In the genomic region with DNA sequence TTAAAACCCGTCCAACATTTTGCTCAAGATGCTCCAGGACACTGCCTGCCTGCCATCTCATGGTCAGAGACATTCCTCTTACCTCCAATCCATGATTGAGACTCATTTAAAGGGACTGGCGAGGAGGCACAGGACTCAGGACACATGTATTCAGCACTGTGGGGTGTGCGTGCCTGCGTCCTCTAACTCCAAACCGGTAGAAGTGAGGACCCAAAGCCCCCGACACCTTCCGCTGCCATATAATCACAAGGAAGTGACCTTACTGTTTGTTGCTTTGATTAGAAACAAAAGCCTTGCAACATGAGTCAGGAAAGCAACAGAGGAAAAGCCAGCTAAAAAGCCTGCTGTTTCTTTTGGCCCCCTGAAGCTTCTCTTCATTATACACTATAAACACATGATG, we compare ENCODE assay signal across 12 mouse cellular contexts.
A peak's percentile ranks its signal among the peaks of the same experiment; 100 is the strongest.
DNase-seq lines count a peak whose midpoint lies in the region; ATAC-seq lines count a peak whose summit lies in the region.
"Had no signal": no experiment of that assay in that cellular context is flagged by ENCODE, and none has a peak within 500 bp of the region (broad histone marks: within the 10 kb centered on the region; RNA-seq: fewer than 3 reads in every experiment).

No protein-coding gene starts in this region.

- no peaks in the 10 kb centered on the region for H3K9me3 ChIP-seq in heart, embryonic 10.5 days
- H3K9me3 ChIP-seq in lung, embryonic 15.5 days: no peaks in the 10 kb centered on the region
- H3K9me3 ChIP-seq in heart, embryonic 12.5 days (replicated peaks): no peaks in the 10 kb centered on the region
- H3K9me3 ChIP-seq: liver, embryonic 13.5 days had no signal

- H3K4me3 ChIP-seq in heart, embryonic 10.5 days: peak overlapping the region; percentile 35
- H3K4me3 ChIP-seq in lung, embryonic 15.5 days: peak overlapping the region; percentile 18
- peak overlapping the region; percentile 29 for H3K4me3 ChIP-seq in heart, embryonic 12.5 days
- H3K4me3 ChIP-seq: liver, embryonic 13.5 days had no signal

- DNase-seq in heart, embryonic 10.5 days (ENCODE audit: low spot score): no peak
- DNase-seq in heart, postnatal 25 days (ENCODE audit: low spot score): no peak
- DNase-seq in lung, postnatal 36 days: no peak
- peak; percentile 27 for DNase-seq in lung, postnatal 10 days
- no peak for DNase-seq in gastrocnemius, postnatal 36 days
- DNase-seq: gastrocnemius, postnatal 25 days; layer of hippocampus, adult 9-11 months; liver, embryonic 13.5 days; spleen, adult 18-20 months had no signal

- 0 out of 2 replicates have a peak overlapping the region, but pooled peaks have one; percentile 35 for H3K4me2 ChIP-seq in lung, embryonic 15.5 days
- peak overlapping the region; percentile 54 for H3K4me2 ChIP-seq in heart, embryonic 12.5 days
- H3K4me2 ChIP-seq: liver, embryonic 13.5 days had no signal

- peaks cover 38% of the 10 kb centered on the region for H3K4me1 ChIP-seq in heart, embryonic 10.5 days
- H3K4me1 ChIP-seq in lung, embryonic 15.5 days: peaks cover 8% of the 10 kb centered on the region
- peaks cover 29% of the 10 kb centered on the region for H3K4me1 ChIP-seq in heart, embryonic 12.5 days (replicated peaks)

- ATAC-seq in lung, embryonic 15.5 days (ENCODE audit: borderline replicate concordance, extremely low read depth, low FRiP score, low TSS enrichment): no peak
- no peak for ATAC-seq in heart, embryonic 12.5 days (ENCODE audit: insufficient number of reproducible peaks, low FRiP score)
- no peak for ATAC-seq in megakaryocyte progenitor cell, adult 5-6 weeks (replicated peaks; ENCODE audit: poor library complexity)

- WGBS in heart, embryonic 10.5 days: 49% methylated on average over 7 of the region's 7 CpGs
- WGBS in lung, embryonic 15.5 days: 62% methylated on average over 7 of the region's 7 CpGs
- 45% methylated on average over 7 of the region's 7 CpGs for WGBS in heart, embryonic 12.5 days

- intact Hi-C loops in heart, postnatal 25 days (cut with DNase I): loop anchor here (2.0 kb wide), 2 partner anchors 38 to 62 kb away; no protein-coding TSS in a partner anchor
- intact Hi-C loops in gastrocnemius, postnatal 36 days (cut with DNase I): no loop called here

- peak overlapping the region; percentile 80; the same call in 1 of the 2 replicates for H3K27ac ChIP-seq in heart, embryonic 10.5 days
- H3K27ac ChIP-seq in lung, embryonic 15.5 days: peak overlapping the region; percentile 10; the same call in 1 of the 2 replicates
- H3K27ac ChIP-seq in heart, embryonic 12.5 days (ENCODE audit: poor library complexity, severe bottlenecking): peak overlapping the region; percentile 73

- H3K27me3 ChIP-seq in heart, embryonic 10.5 days (ENCODE audit: insufficient read depth, poor library complexity, severe bottlenecking): no peaks in the 10 kb centered on the region
- no peaks in the 10 kb centered on the region for H3K27me3 ChIP-seq in lung, embryonic 15.5 days
- H3K27me3 ChIP-seq in heart, embryonic 12.5 days (replicated peaks): no peaks in the 10 kb centered on the region
- H3K27me3 ChIP-seq: liver, embryonic 13.5 days had no signal

- H3K9ac ChIP-seq in lung, embryonic 15.5 days: no peak overlapping the region
- 0 out of 2 replicates have a peak overlapping the region, but pooled peaks have one; percentile 37 for H3K9ac ChIP-seq in heart, embryonic 12.5 days
- H3K9ac ChIP-seq: liver, embryonic 13.5 days had no signal

- H3K36me3 ChIP-seq in heart, embryonic 10.5 days: no peaks in the 10 kb centered on the region
- H3K36me3 ChIP-seq in lung, embryonic 15.5 days: no peaks in the 10 kb centered on the region
- no peaks in the 10 kb centered on the region for H3K36me3 ChIP-seq in heart, embryonic 12.5 days
- H3K36me3 ChIP-seq: liver, embryonic 13.5 days had no signal

Comparison
In these comparisons a context has a peak if more than half of its experiments do, and no peak if none do; other contexts are left out.
1. H3K27ac ChIP-seq: peak in every context shown above with its lines; median percentile 80 in heart, embryonic 10.5 days; 73 in heart, embryonic 12.5 days; 10 in lung, embryonic 15.5 days.